Mouse (Mus musculus) cerebellum, adult 2 months (tissue): ENCODE data around the gene Gsap.

Experiments used
- CTCF ChIP-seq: fragments of 200-500 bp; IDR thresholded peaks from 2 replicates; pipeline ENCODE4 v1.5.1; 2011; ENCODE audit warnings: low read depth, mild to moderate bottlenecking, control low read depth, low read length, moderate library complexity, borderline replicate concordance; ENCODE audit not compliant: insufficient read depth
- POLR2A ChIP-seq: fragments of 200-500 bp; IDR thresholded peaks from 2 replicates; pipeline ENCODE4 v1.6.1; 2011; ENCODE audit warnings: low read length, control low read depth, borderline replicate concordance; ENCODE audit not compliant: insufficient read depth

GRCm38 (mm10) chr5:21204157-21204556 lies 18.1 kb downstream of the Gsap start:
- TF ChIP-seq CTCF = no peak
- no peak for TF ChIP-seq POLR2A
